Mouse (Mus musculus): Measurements from ENCODE around the gene Tmigd3.

Tmigd3 gene

GRCm38 (mm10) chr3:105932240-105933071 is 61.8 kb downstream of the Tmigd3 start, which contains the start of gene I830077J02Rik:
I830077J02Rik (minus strand) TSS chr3:105932664.
- no peak for DNase-seq (ENCODE audit: low spot score in 2 of 2)

DNA sequence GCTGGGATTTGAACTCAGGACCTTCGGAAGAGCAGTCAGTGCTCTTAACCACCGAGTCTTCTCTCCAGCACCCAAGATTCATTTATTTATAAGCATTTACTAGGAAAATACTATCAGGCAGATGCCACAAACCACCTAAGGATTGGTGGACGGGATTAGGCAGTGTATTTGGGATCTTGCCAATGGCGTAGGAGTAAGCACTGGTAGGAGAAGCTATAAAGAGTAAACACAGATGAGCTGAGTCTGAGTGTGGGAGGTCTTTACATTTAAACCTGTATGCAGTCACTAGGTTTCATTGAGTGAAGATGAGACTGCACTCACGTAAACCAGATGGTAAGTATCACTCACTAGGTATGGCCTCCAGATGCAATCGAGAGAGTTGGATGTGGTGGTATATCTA is 63.2 kb downstream of the Tmigd3 start:
- no peak for DNase-seq (ENCODE audit: low spot score in 2 of 2)

DNA sequence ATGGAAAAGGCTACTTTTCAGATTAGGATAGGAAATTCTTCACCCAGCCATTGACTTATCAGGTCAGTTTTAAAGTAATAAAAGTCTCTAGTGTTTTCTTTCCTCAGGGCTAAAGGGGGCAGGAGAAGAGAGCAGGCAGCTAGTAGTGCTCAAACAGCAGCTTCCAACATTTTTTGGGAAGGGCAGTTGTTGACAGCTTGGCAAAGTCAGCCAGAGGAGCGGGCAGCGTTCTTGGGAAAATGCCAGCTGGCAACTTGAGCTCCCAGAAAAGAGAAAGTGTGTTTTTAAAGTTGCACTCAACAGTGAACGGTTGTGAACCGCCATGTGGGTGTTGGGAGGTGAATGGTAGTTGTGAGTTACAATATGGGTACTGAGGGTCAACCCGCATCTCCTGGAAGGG is 64.3 kb downstream of the Tmigd3 start:
- no peak for DNase-seq (ENCODE audit: low spot score in 2 of 2)

GRCm38 (mm10) chr3:105936111-105936510 is 65.4 kb downstream of the Tmigd3 start:
- DNase-seq (ENCODE audit: low spot score in 2 of 2): no peak

DNA sequence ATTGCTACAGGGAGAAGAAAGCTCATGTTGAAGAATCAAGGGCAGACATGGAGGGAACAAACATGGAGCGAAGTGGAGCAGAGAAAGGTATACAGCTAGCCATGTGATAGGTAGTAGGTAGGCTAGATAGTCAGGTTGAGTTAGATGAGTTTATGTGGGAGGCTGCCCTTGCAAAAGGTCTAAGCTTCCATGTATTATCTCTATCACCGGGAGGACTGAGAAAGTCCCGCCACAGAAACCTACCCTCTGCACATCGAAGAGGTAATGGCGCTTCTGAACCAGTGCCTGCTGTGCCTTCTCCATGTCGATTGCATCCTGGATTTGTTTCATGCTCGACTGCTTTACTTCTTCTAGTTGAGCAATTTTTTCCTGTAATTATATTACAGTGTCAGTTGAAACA is 80.6 kb downstream of the Tmigd3 start:
- no peak for DNase-seq (ENCODE audit: low spot score in 2 of 2)

GRCm38 (mm10) chr3:105957235-105957634 is 86.5 kb downstream of the Tmigd3 start:
- DNase-seq (ENCODE audit: low spot score in 2 of 2): no peak

GRCm38 (mm10) chr3:105958204-105958603 is 87.5 kb downstream of the Tmigd3 start:
- DNase-seq (ENCODE audit: low spot score in 2 of 2): no peak

GRCm38 (mm10) chr3:105958974-105959580 is 88.4 kb downstream of the Tmigd3 start, which contains the start of gene Wdr77:
Wdr77 (plus strand) TSS chr3:105959369.
- peak; percentile 96 to 97 for DNase-seq (ENCODE audit: low spot score in 2 of 2)

DNA sequence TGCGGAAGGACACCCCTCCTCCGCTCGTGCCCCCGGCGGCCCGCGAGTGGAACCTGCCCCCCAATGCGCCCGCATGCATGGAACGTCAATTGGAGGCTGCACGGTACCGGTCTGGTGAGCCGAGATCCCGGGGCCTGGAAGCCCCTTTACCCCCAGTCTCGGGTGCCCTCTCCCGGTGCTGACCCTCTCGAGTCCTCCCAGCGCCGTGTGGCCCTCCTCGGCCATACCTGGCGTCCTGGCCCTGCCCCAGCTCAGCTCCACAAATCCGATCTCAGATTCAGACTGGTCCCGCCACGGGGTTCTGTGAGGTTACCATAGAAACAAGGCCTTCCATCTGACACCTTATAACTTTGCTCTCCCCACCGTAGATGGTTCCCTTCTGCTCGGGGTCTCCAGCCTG is 88.9 kb downstream of the Tmigd3 start:
- DNase-seq (ENCODE audit: low spot score in 2 of 2): no peak

- no peak for DNase-seq (ENCODE audit: low spot score in 2 of 2)
Observed at GRCm38 (mm10) chr3:105959999-105960398, 89.3 kb downstream of the Tmigd3 start, which contains the start of gene Atp5f1. Atp5f1 (minus strand) TSS chr3:105960099.

DNA sequence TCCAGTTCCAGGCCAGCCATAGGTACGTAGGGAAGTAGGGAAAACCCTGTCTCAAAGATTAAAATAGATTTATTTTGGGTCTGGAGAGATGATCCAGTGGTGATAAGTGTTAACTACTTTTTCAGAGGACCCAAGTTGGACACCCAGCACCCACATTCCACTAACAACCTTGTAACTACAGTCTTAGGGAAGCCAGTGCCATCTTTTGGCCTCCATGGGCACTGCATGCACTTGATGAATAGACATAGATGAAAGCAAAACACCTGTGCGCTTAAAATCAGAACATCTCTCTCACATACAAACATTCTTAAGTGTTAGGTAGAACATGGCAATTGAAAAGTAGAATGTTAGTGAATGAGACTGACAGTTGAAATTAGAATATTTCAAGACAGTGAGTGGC is 90.0 kb downstream of the Tmigd3 start:
- DNase-seq (ENCODE audit: low spot score in 2 of 2): peak in 1 of 2 experiments; percentile 35

GRCm38 (mm10) chr3:105971831-105972446 is 101.2 kb downstream of the Tmigd3 start:
- no peak for DNase-seq (ENCODE audit: low spot score in 2 of 2)

DNA sequence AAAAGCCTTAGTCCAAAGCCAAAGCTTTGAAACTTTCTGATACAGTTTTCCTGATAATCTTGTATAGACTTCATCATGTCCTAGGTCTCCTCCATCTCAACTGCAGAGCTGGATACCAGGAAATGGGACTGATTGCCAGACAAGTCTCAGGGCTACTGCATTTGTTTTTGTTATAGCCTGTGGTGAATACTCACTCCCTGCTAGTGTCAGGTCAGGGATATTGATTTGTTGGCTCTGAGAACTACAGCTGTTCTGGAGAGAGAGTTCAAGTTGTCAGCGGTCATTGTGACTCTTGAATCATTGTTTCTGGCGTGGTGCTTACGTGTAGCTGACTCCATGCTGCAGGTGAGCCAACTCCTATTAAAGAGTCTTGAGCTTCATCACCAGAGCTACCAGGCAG is 102.7 kb downstream of the Tmigd3 start, which contains the start of gene Ovgp1:
Gene Ovgp1, plus strand, starts transcription at position 301 of the 400 bp plus-strand sequence.
- DNase-seq (ENCODE audit: low spot score in 2 of 2): no peak
